Mouse (Mus musculus) C2C12 (cell line): ENCODE measurements around the gene Chek2. TPM values are rescaled to one million over a fixed set of nuclear protein-coding genes. Genes with fewer than 3 reads are reported as not detected.
A peak's percentile ranks its signal among the peaks of the same experiment; 100 is the strongest.
"Not testable (repeated sequence)": the region's sequence is repeated elsewhere in the genome, so short reads cannot be mapped to it uniquely, and the experiment has no call there.

ENCODE experiments used
- H3K27me3 ChIP-seq: one replicate; pipeline ENCODE4 v1.6.1; 2011; ENCODE audit not compliant: control insufficient read depth, insufficient read depth, insufficient read length
- H3K36me3 ChIP-seq: one replicate; pipeline ENCODE4 v1.6.1; 2011; ENCODE audit not compliant: control insufficient read depth, insufficient read depth
- H3K4me3 ChIP-seq: one replicate; pipeline ENCODE4 v1.5.1; 2011; ENCODE audit warnings: mild to moderate bottlenecking, control low read depth; ENCODE audit not compliant: poor library complexity, insufficient read depth, severe bottlenecking
- H3K79me2 ChIP-seq: one replicate; pipeline ENCODE4 v1.6.1; 2011; ENCODE audit not compliant: control insufficient read depth, insufficient read depth
- H3K79me3 ChIP-seq: one replicate; pipeline ENCODE4 v1.6.1; 2011; ENCODE audit warnings: low read depth, control low read depth
- H3ac ChIP-seq: one replicate; pipeline ENCODE3; 2011; ENCODE audit warnings: low read depth; ENCODE audit not compliant: control insufficient read depth, insufficient read length
- CEBPB ChIP-seq: IDR thresholded peaks from one replicate; pipeline ENCODE4 v1.6.1; 2011; ENCODE audit warnings: low read depth, mild to moderate bottlenecking, control low read depth, moderate library complexity
- CTCF ChIP-seq: IDR thresholded peaks from one replicate; pipeline ENCODE4 v1.5.1; 2011; ENCODE audit not compliant: control insufficient read depth, insufficient read depth, insufficient read length
- FOSL1 ChIP-seq: IDR thresholded peaks from one replicate; pipeline ENCODE4 v1.8.0; 2011; ENCODE audit warnings: mild to moderate bottlenecking, low read length; ENCODE audit not compliant: poor library complexity, insufficient read depth, severe bottlenecking
- MAX ChIP-seq: IDR thresholded peaks from one replicate; pipeline ENCODE4 v1.6.1; 2011; ENCODE audit warnings: mild to moderate bottlenecking, control low read depth
- MYOD1 ChIP-seq: IDR thresholded peaks from one replicate; pipeline ENCODE4 v1.6.1; 2011; ENCODE audit warnings: low read depth; ENCODE audit not compliant: control insufficient read depth, insufficient read length
- MYOG ChIP-seq: IDR thresholded peaks from one replicate; pipeline ENCODE4 v1.6.1; 2011; ENCODE audit not compliant: control insufficient read depth, insufficient read length; ENCODE audit errors: extremely low read depth
- USF1 ChIP-seq: IDR thresholded peaks from one replicate; pipeline ENCODE4 v1.6.1; 2011; ENCODE audit warnings: low read depth, mild to moderate bottlenecking, control low read depth, moderate library complexity
- polyA plus RNA-seq: library from polyadenylated mRNA; unstranded; fragments of >200 nt; fragmentation: generic; extraction: Trizol; gene quantifications from one replicate; pipeline ENCODE4 v1.2.1, GENCODE M21; 2012; ENCODE audit warnings: missing spikeins

Gene Chek2
- polyA plus RNA-seq, 1 experiment, result 8.2 TPM

- Histone ChIP-seq H3K79me3 (no peaks in the 10 kb centered on the region), H3K4me3 (no peak overlapping the region), H3ac (no peak overlapping the region), H3K36me3 (peaks cover 8% of the 10 kb centered on the region), H3K79me2 (no peaks in the 10 kb centered on the region), H3K27me3 (no peaks in the 10 kb centered on the region)
- TF ChIP-seq MYOD1, result no peak
- no peak for TF ChIP-seq MYOG
- no peak for TF ChIP-seq MAX
- no peak for TF ChIP-seq FOSL1
- no peak for TF ChIP-seq CEBPB
- TF ChIP-seq USF1, result no peak
- TF ChIP-seq CTCF, result no peak
These were observed 34.9 kb downstream of the Chek2 start for GRCm38 (mm10) chr5:110874711-110875110.

- no peak overlapping the region for H3K4me3 ChIP-seq
- H3K79me2 ChIP-seq, result no peaks in the 10 kb centered on the region
- H3K27me3 ChIP-seq, result no peaks in the 10 kb centered on the region
- no peak overlapping the region for H3ac ChIP-seq
- H3K36me3 ChIP-seq, result peaks cover 4% of the 10 kb centered on the region
- no peaks in the 10 kb centered on the region for H3K79me3 ChIP-seq
- TF ChIP-seq USF1, result no peak
- no peak for TF ChIP-seq MYOG
- no peak for TF ChIP-seq MYOD1
- TF ChIP-seq CTCF, result no peak
These were observed 35.5 kb downstream of the Chek2 start for GRCm38 (mm10) chr5:110875286-110875685.

- Histone ChIP-seq H3K79me3 (no peaks in the 10 kb centered on the region), H3K27me3 (no peaks in the 10 kb centered on the region), H3K36me3 (peaks cover 4% of the 10 kb centered on the region), H3ac (no peak overlapping the region), H3K4me3 (no peak overlapping the region), H3K79me2 (no peaks in the 10 kb centered on the region)
- TF ChIP-seq CTCF, result no peak
- no peak for TF ChIP-seq MYOG
- TF ChIP-seq FOSL1, result no peak
- no peak for TF ChIP-seq USF1
- no peak for TF ChIP-seq CEBPB
- TF ChIP-seq MAX, result no peak
- no peak for TF ChIP-seq MYOD1
These were observed 38.1 kb downstream of the Chek2 start for GRCm38 (mm10) chr5:110877666-110878505.

GRCm38 (mm10) chr5:110878526-110878925 lies 38.7 kb downstream of the Chek2 start:
- H3K79me2 ChIP-seq, H3K79me3 ChIP-seq, H3K27me3 ChIP-seq, H3ac ChIP-seq, H3K4me3 ChIP-seq, H3K36me3 ChIP-seq: not testable (repeated sequence)

GRCm38 (mm10) chr5:110879042-110879441 lies 39.3 kb downstream of the Chek2 start:
- no peaks in the 10 kb centered on the region for H3K79me3 ChIP-seq
- peak overlapping the region; percentile 74 for H3K4me3 ChIP-seq
- TF ChIP-seq USF1 (no peak), FOSL1 (no peak), CTCF (no peak), MAX (no peak), CEBPB (no peak), MYOD1 (no peak), MYOG (no peak)
- no peaks in the 10 kb centered on the region for H3K79me2 ChIP-seq
- no peaks in the 10 kb centered on the region for H3K27me3 ChIP-seq
- peak overlapping the region; percentile 53 for H3ac ChIP-seq
- no peaks in the 10 kb centered on the region for H3K36me3 ChIP-seq

GRCm38 (mm10) chr5:110879584-110880374 lies 40.0 kb downstream of the Chek2 start, which contains the start of gene Ttc28:
Gene Ttc28, plus strand, starts transcription at chr5:110879803.
- H3K27me3 ChIP-seq, result no peaks in the 10 kb centered on the region
- H3K4me3 ChIP-seq, result peak within 1 kb of the TSS; percentile 74
- H3K79me3 ChIP-seq, result no peaks in the 10 kb centered on the region
- peak within 1 kb of the TSS; percentile 53 for H3ac ChIP-seq
- no peaks in the 10 kb centered on the region for H3K79me2 ChIP-seq
- no peak for TF ChIP-seq CEBPB
- TF ChIP-seq CTCF, result no peak
- no peak for TF ChIP-seq MAX
- TF ChIP-seq USF1, result no peak
- no peak for TF ChIP-seq MYOD1
- TF ChIP-seq MYOG, result no peak
- no peak for TF ChIP-seq FOSL1
- H3K36me3 ChIP-seq, result no peaks in the 10 kb centered on the region
